ENCODE assay signal across 9 mouse cellular contexts in the genomic region with DNA sequence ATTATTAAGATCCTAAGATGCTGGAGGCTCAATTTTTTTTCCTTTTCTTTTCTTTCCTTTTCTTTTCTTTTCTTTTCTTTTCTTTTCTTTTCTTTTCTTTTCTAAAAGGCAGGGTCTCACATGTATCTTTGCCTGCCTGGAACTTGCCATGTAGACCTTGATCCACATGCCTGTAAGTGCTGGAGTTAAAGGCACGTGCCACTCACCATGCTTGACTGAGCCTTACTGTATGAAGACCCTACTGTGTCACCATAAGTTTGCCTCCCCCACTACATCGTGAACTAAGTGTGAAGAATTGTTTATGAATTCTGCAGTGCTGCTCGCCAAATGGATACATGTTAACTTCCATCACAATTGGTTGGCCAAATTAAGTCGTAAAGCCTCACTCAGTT. TPM values are rescaled to one million over a fixed set of nuclear protein-coding genes. Genes with fewer than 3 reads are reported as not detected.
DNase-seq lines count a peak whose midpoint lies in the region; ATAC-seq and TF ChIP-seq lines count a peak whose summit lies in the region.
"Had no signal": no experiment of that assay in that cellular context is flagged by ENCODE, and none has a peak within 500 bp of the region (broad histone marks: within the 10 kb centered on the region; RNA-seq: fewer than 3 reads in every experiment).

No protein-coding gene starts in this region.

- ATAC-seq in kidney, embryonic 14.5 days (ENCODE audit: low FRiP score, low TSS enrichment) = no peak
- ATAC-seq in embryonic facial prominence, embryonic 13.5 days (ENCODE audit: insufficient number of reproducible peaks, insufficient read depth, low FRiP score, low TSS enrichment, low read depth) = no peak
- ATAC-seq in hindbrain, postnatal 0 days = no peak
- no peak for ATAC-seq in midbrain, embryonic 15.5 days (replicated peaks)

- DNase-seq in kidney, postnatal 10 days = no peak
- DNase-seq in hindbrain, postnatal 0 days (ENCODE audit: low spot score) = no peak
- no peak for DNase-seq in layer of hippocampus, adult 18-20 months (ENCODE audit: low spot score in 2 of 2)
- no peak for DNase-seq in urinary bladder, postnatal 36 days (ENCODE audit: low spot score in 2 of 2)
- DNase-seq in kidney, postnatal 36 days = no peak

- H3K4me1 ChIP-seq in kidney, embryonic 14.5 days (ENCODE audit: control insufficient read depth, insufficient read depth, low read length) = peaks cover 39% of the 10 kb centered on the region
- peaks cover 34% of the 10 kb centered on the region for H3K4me1 ChIP-seq in embryonic facial prominence, embryonic 13.5 days
- peaks cover 24% of the 10 kb centered on the region; the same call in 1 of the 2 replicates for H3K4me1 ChIP-seq in hindbrain, postnatal 0 days (ENCODE audit: insufficient read depth, low read length)
- peaks cover 41% of the 10 kb centered on the region for H3K4me1 ChIP-seq in midbrain, embryonic 15.5 days

- TF ChIP-seq CTCF in hindbrain, postnatal 0 days (IDR thresholded peaks at IDR 0.05; ENCODE audit: low read depth) = no peak

- peak overlapping the region; percentile 59; the same call in 1 of the 2 replicates for H3K4me3 ChIP-seq in kidney, embryonic 14.5 days (ENCODE audit: low read length)
- H3K4me3 ChIP-seq in embryonic facial prominence, embryonic 13.5 days = peak overlapping the region; percentile 71
- H3K4me3 ChIP-seq in hindbrain, postnatal 0 days (ENCODE audit: low read length) = no peak overlapping the region
- peak overlapping the region; percentile 72; the same call in 1 of the 2 replicates for H3K4me3 ChIP-seq in midbrain, embryonic 15.5 days

- WGBS in kidney, embryonic 14.5 days = 52% methylated on average over 4 of the region's 4 CpGs
- 77% methylated on average over 4 of the region's 4 CpGs for WGBS in embryonic facial prominence, embryonic 13.5 days
- 49% methylated on average over 4 of the region's 4 CpGs for WGBS in hindbrain, postnatal 0 days
- WGBS in midbrain, embryonic 15.5 days = 59% methylated on average over 4 of the region's 4 CpGs

- peak overlapping the region; percentile 99 for H3K27ac ChIP-seq in kidney, embryonic 14.5 days (ENCODE audit: low read depth, low read length)
- H3K27ac ChIP-seq in embryonic facial prominence, embryonic 13.5 days = peak overlapping the region; percentile 99
- H3K27ac ChIP-seq in hindbrain, postnatal 0 days = peak overlapping the region; percentile 99
- peak overlapping the region; percentile 98 for H3K27ac ChIP-seq in midbrain, embryonic 15.5 days

- H3K36me3 ChIP-seq in kidney, embryonic 14.5 days (ENCODE audit: control insufficient read depth, insufficient read depth, low read length) = no peaks in the 10 kb centered on the region
- no peaks in the 10 kb centered on the region for H3K36me3 ChIP-seq in embryonic facial prominence, embryonic 13.5 days
- no peaks in the 10 kb centered on the region for H3K36me3 ChIP-seq in hindbrain, postnatal 0 days (ENCODE audit: insufficient read depth, low read length)
- H3K36me3 ChIP-seq in midbrain, embryonic 15.5 days (replicated peaks) = no peaks in the 10 kb centered on the region

- H3K4me2 ChIP-seq in kidney, embryonic 14.5 days (replicated peaks; ENCODE audit: low read depth, low read length) = peak overlapping the region; percentile 59
- peak overlapping the region; percentile 68 for H3K4me2 ChIP-seq in embryonic facial prominence, embryonic 13.5 days
- peak overlapping the region; percentile 73 for H3K4me2 ChIP-seq in hindbrain, postnatal 0 days (ENCODE audit: low read depth, low read length)
- peak overlapping the region; percentile 54 for H3K4me2 ChIP-seq in midbrain, embryonic 15.5 days

- no peaks in the 10 kb centered on the region for H3K27me3 ChIP-seq in kidney, embryonic 14.5 days (ENCODE audit: control insufficient read depth, insufficient read depth, low read length)
- no peaks in the 10 kb centered on the region for H3K27me3 ChIP-seq in embryonic facial prominence, embryonic 13.5 days
- no peaks in the 10 kb centered on the region for H3K27me3 ChIP-seq in hindbrain, postnatal 0 days (ENCODE audit: insufficient read depth, low read length)
- H3K27me3 ChIP-seq in midbrain, embryonic 15.5 days (replicated peaks) = no peaks in the 10 kb centered on the region

- no peaks in the 10 kb centered on the region for H3K9me3 ChIP-seq in kidney, embryonic 14.5 days (ENCODE audit: control insufficient read depth, low read length)
- no peaks in the 10 kb centered on the region for H3K9me3 ChIP-seq in embryonic facial prominence, embryonic 13.5 days
- no peaks in the 10 kb centered on the region for H3K9me3 ChIP-seq in hindbrain, postnatal 0 days (ENCODE audit: low read length)
- no peaks in the 10 kb centered on the region for H3K9me3 ChIP-seq in midbrain, embryonic 15.5 days

- H3K9ac ChIP-seq in kidney, embryonic 14.5 days (ENCODE audit: low read depth, low read length) = peak overlapping the region; percentile 92; the same call in 1 of the 2 replicates
- H3K9ac ChIP-seq in embryonic facial prominence, embryonic 13.5 days = no peak overlapping the region
- peak overlapping the region; percentile 96; the same call in 1 of the 2 replicates for H3K9ac ChIP-seq in hindbrain, postnatal 0 days (replicated peaks; ENCODE audit: low read length)
- peak overlapping the region; percentile 88; the same call in 1 of the 2 replicates for H3K9ac ChIP-seq in midbrain, embryonic 15.5 days

RNA-seq across cellular contexts. Expression of gene Zfp219, which starts 0.6 kb away (rescaled TPM):
- polyA plus RNA-seq in kidney, embryonic 14.5 days (2014; fragmentation: Nextera tagmentation; extraction: Ambion mirVana) = 44.5 and 45.5 TPM in 2 replicates
- polyA plus RNA-seq in embryonic facial prominence, embryonic 13.5 days (2015; fragmentation: Nextera tagmentation; extraction: Ambion mirVana) = 31.1 and 36.0 TPM in 2 replicates
- 91.7 and 98.7 TPM in 2 replicates for total RNA-seq in hindbrain, postnatal 0 days (2014; rRNA removed)
- polyA plus RNA-seq in hindbrain, postnatal 0 days (2015; fragmentation: Nextera tagmentation; extraction: Ambion mirVana) = 25.8 and 31.0 TPM in 2 replicates
- 45.9 and 54.5 TPM in 2 replicates for polyA plus RNA-seq in midbrain, embryonic 15.5 days (2015; fragmentation: Nextera tagmentation; extraction: Ambion mirVana)
- total RNA-seq in layer of hippocampus, adult 18-20 months (2021) = 10 to 100 TPM; 42.3 to 44.2 TPM

RNA-seq across cellular contexts. Expression of gene Tmem253, which starts 5.7 kb away (rescaled TPM):
- 0.57 and 1.1 TPM in 2 replicates for polyA plus RNA-seq in kidney, embryonic 14.5 days (2014; fragmentation: Nextera tagmentation; extraction: Ambion mirVana)
- 0.44 and 1.1 TPM in 2 replicates for polyA plus RNA-seq in embryonic facial prominence, embryonic 13.5 days (2015; fragmentation: Nextera tagmentation; extraction: Ambion mirVana)
- not detected in 2 replicates for total RNA-seq in hindbrain, postnatal 0 days (2014; rRNA removed)
- 0.51 and 0.53 TPM in 2 replicates for polyA plus RNA-seq in hindbrain, postnatal 0 days (2015; fragmentation: Nextera tagmentation; extraction: Ambion mirVana)
- polyA plus RNA-seq in midbrain, embryonic 15.5 days (2015; fragmentation: Nextera tagmentation; extraction: Ambion mirVana) = 0.50 and 0.78 TPM in 2 replicates
- under 1 TPM; 0.63 to 0.92 TPM for total RNA-seq in layer of hippocampus, adult 18-20 months (2021)

RNA-seq across cellular contexts. Expression of gene Olfr221, which starts 21.1 kb away (rescaled TPM):
- polyA plus RNA-seq in kidney, embryonic 14.5 days (2014; fragmentation: Nextera tagmentation; extraction: Ambion mirVana) = not detected in 2 replicates
- polyA plus RNA-seq in embryonic facial prominence, embryonic 13.5 days (2015; fragmentation: Nextera tagmentation; extraction: Ambion mirVana) = not detected in 2 replicates
- not detected in 2 replicates for total RNA-seq in hindbrain, postnatal 0 days (2014; rRNA removed)
- not detected in 2 replicates for polyA plus RNA-seq in hindbrain, postnatal 0 days (2015; fragmentation: Nextera tagmentation; extraction: Ambion mirVana)
- polyA plus RNA-seq in midbrain, embryonic 15.5 days (2015; fragmentation: Nextera tagmentation; extraction: Ambion mirVana) = not detected in 2 replicates
- not detected for total RNA-seq in layer of hippocampus, adult 18-20 months (2021)
- total RNA-seq: left cerebral cortex, postnatal 14 days had no signal

RNA-seq across cellular contexts. Expression of gene Arhgef40, which starts 36.6 kb away (rescaled TPM):
- polyA plus RNA-seq in kidney, embryonic 14.5 days (2014; fragmentation: Nextera tagmentation; extraction: Ambion mirVana) = 72.4 and 74.9 TPM in 2 replicates
- 165 and 167 TPM in 2 replicates for polyA plus RNA-seq in embryonic facial prominence, embryonic 13.5 days (2015; fragmentation: Nextera tagmentation; extraction: Ambion mirVana)
- 113 and 124 TPM in 2 replicates for total RNA-seq in hindbrain, postnatal 0 days (2014; rRNA removed)
- polyA plus RNA-seq in hindbrain, postnatal 0 days (2015; fragmentation: Nextera tagmentation; extraction: Ambion mirVana) = 56.4 and 61.8 TPM in 2 replicates
- polyA plus RNA-seq in midbrain, embryonic 15.5 days (2015; fragmentation: Nextera tagmentation; extraction: Ambion mirVana) = 89.2 and 90.9 TPM in 2 replicates
- total RNA-seq in layer of hippocampus, adult 18-20 months (2021) = 10 to 100 TPM; 25.8 to 30.0 TPM
